Mouse (Mus musculus) heart, postnatal 0 days (tissue): Measurements from ENCODE around the gene Syt6. TPM values are rescaled to one million over a fixed set of nuclear protein-coding genes. Genes with fewer than 3 reads are reported as not detected.

Source experiments
- ATAC-seq: fragments of 200-750 bp; cut with Nextera tagmentation; 2 replicates; pipeline ENCODE4 v1.8.0; 2017; ENCODE audit warnings: low read depth, moderate number of reproducible peaks, moderate library complexity; ENCODE audit not compliant: insufficient read depth
- DNase-seq: peaks from one replicate; pipeline ENCODE4 v3.0.0-alpha.2; 2016; ENCODE audit warnings: low spot score
- H3K27ac ChIP-seq: fragments of 300-500 bp; sonication (generic); 2 replicates; pipeline ENCODE4 v1.5.1; 2014; ENCODE audit warnings: low read depth, mild to moderate bottlenecking
- H3K27me3 ChIP-seq: fragments of 300-500 bp; sonication (generic); 2 replicates; pipeline ENCODE4 v1.6.1; 2014; ENCODE audit warnings: low read length, mixed read lengths; ENCODE audit not compliant: control insufficient read depth, insufficient read depth
- H3K36me3 ChIP-seq: fragments of 300-500 bp; sonication (generic); replicated peaks from 2 replicates; pipeline ENCODE4 v1.6.1; 2014; ENCODE audit warnings: low read length, mixed read lengths; ENCODE audit not compliant: control insufficient read depth, insufficient read depth
- H3K4me1 ChIP-seq: fragments of 300-500 bp; sonication (generic); 2 replicates; pipeline ENCODE4 v1.6.1; 2014; ENCODE audit warnings: antibody characterized with exemption; ENCODE audit not compliant: control insufficient read depth, insufficient read depth
- H3K4me2 ChIP-seq: fragments of 300-500 bp; sonication (generic); 2 replicates; pipeline ENCODE4 v1.6.1; 2014; ENCODE audit warnings: low read depth, mild to moderate bottlenecking, low read length, moderate library complexity
- H3K4me3 ChIP-seq: fragments of 300-500 bp; sonication (generic); 2 replicates; pipeline ENCODE4 v1.5.1; 2014; ENCODE audit warnings: low read depth, low read length
- H3K9ac ChIP-seq: fragments of 300-500 bp; sonication (generic); replicated peaks from 2 replicates; pipeline ENCODE4 v1.6.1; 2014; ENCODE audit warnings: low read depth, low read length, mixed read lengths
- H3K9me3 ChIP-seq: fragments of 300-500 bp; sonication (generic); replicated peaks from 2 replicates; pipeline ENCODE4 v1.6.1; 2016; ENCODE audit warnings: low read length; ENCODE audit not compliant: control insufficient read depth
- CTCF ChIP-seq: IDR thresholded peaks from 2 replicates; pipeline ENCODE4 v1.5.1; 2016; ENCODE audit warnings: antibody characterized with exemption, control low read depth, low read depth
- EP300 ChIP-seq: IDR thresholded peaks from 2 replicates; pipeline ENCODE4 v1.6.1; 2016; ENCODE audit warnings: antibody characterized with exemption, low read depth
- WGBS: fragments of 180-500 bp; shearing (Covaris S2); extraction: QIAGEN DNeasy Blood & Tissue Kit; methylation state at CpG from one replicate; pipeline ENCODE4 v1.1.7; 2014; 5-methylcytosine and 5-hydroxymethylcytosine counted together
- microRNA-seq: library from miRNA; unstranded; fragments of <30 nt; microRNA quantifications from one replicate; pipeline ENCODE4, GENCODE M21; 2016
- polyA plus RNA-seq: library from polyadenylated mRNA; unstranded; fragments of >200 nt; fragmentation: Nextera tagmentation; extraction: Ambion mirVana; gene quantifications from 2 replicates; pipeline ENCODE4 v1.2.1, GENCODE M21; 2015
- total RNA-seq: library from RNA; depleted of rRNA; stranded (reverse); fragments of >200 nt; gene quantifications from 2 replicates; pipeline ENCODE4 v1.2.3, GENCODE M21; 2014; ENCODE audit warnings: low replicate concordance; rRNA removed

Syt6 gene
- total and polyA plus RNA-seq, 2 experiments from 2014 or later = not detected

DNA sequence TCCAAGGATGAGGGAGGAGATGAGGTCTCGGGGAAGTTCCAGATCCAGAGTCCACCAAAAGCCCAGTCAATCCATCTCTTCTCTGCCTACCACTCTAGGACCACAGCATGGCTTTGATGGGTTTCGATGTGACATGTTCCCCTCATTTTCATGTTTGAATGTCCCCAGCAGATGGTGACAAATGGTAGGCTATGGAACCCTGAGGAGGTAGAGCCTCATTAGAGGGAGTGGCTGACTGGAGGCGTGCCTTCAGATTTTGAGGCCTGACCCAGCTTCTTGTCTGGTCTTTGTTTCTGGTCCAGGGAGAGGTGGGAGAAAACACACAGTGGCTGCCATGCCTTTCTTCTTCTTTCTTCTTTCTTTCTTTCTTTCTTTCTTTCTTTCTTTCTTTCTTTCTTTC, 115.5 kb downstream of the Syt6 start:
- H3K9me3 ChIP-seq = no peaks in the 10 kb centered on the region
- no peaks in the 10 kb centered on the region for H3K36me3 ChIP-seq
- H3K27me3 ChIP-seq = no peaks in the 10 kb centered on the region
- H3K4me1 ChIP-seq = no peaks in the 10 kb centered on the region
- no peak for ATAC-seq
- H3K9ac ChIP-seq = no peak overlapping the region
- no peak overlapping the region for H3K4me2 ChIP-seq
- WGBS = 54% methylated on average over 3 of the region's 3 CpGs
- H3K4me3 ChIP-seq = no peak overlapping the region
- DNase-seq = no peak
- peak; percentile 37 for TF ChIP-seq CTCF
- TF ChIP-seq EP300 = no peak
- H3K27ac ChIP-seq = no peak overlapping the region

Small RNA genes lying within 50 kb of the gene (microRNA-seq; reads per million reads assigned to microRNA genes)
- not detected for gene Gm25325

Other genes with a start within 250 kb of the Syt6 start
- not detected in 2 replicates for gene Atg4a-ps, start 70.8 kb downstream of the Syt6 start, total RNA-seq
- gene Atg4a-ps, start 70.8 kb downstream of the Syt6 start, polyA plus RNA-seq = 0.07 and 0.10 TPM in 2 replicates
- gene Olfml3, start 162.8 kb downstream of the Syt6 start, total RNA-seq = 14.0 and 20.5 TPM in 2 replicates
- 10.6 and 11.4 TPM in 2 replicates for gene Olfml3, start 162.8 kb downstream of the Syt6 start, polyA plus RNA-seq
- not detected in 2 replicates for gene Gm10964, start 164.1 kb downstream of the Syt6 start, total RNA-seq
- not detected in 2 replicates for gene Gm10964, start 164.1 kb downstream of the Syt6 start, polyA plus RNA-seq
- 56.9 and 61.1 TPM in 2 replicates for gene Hipk1, start 216.3 kb downstream of the Syt6 start, total RNA-seq
- gene Hipk1, start 216.3 kb downstream of the Syt6 start, polyA plus RNA-seq = 6.1 and 7.0 TPM in 2 replicates
- gene Dclre1b, start 234.2 kb downstream of the Syt6 start, total RNA-seq = 3.5 and 3.9 TPM in 2 replicates
- 13.5 and 14.2 TPM in 2 replicates for gene Dclre1b, start 234.2 kb downstream of the Syt6 start, polyA plus RNA-seq
- gene Ap4b1, start 234.3 kb downstream of the Syt6 start, total RNA-seq = 14.5 and 38.1 TPM in 2 replicates
- 14.5 and 14.9 TPM in 2 replicates for gene Ap4b1, start 234.3 kb downstream of the Syt6 start, polyA plus RNA-seq
- 0.50 TPM in 1 of 2 replicates, not detected in the other for gene Gm43064, start 234.3 kb downstream of the Syt6 start, total RNA-seq
- gene Gm43064, start 234.3 kb downstream of the Syt6 start, polyA plus RNA-seq = 0.37 TPM in 1 of 2 replicates, not detected in the other